16 mouse cellular contexts compared by ENCODE assay signal in the genomic region with DNA sequence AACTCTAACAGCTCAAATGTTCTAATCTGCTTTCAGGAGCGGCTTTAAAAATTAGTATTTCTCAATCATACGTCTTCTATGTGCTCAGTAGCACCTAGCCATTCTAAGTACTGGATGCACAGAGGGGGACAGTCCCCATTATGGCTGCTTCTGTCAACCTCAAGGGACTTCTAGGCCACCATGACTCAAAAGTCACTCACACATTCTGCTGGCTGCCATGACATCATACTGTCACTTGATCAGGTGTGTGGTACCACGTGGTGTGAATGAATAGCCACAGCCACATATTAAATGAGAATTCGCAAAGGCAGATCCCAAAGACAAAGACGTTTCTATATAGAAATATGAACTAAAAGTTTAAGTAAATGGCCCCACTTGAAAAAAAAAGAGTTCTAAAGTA.
DNase-seq lines count a peak whose midpoint lies in the region; ATAC-seq and TF ChIP-seq lines count a peak whose summit lies in the region.
"Had no signal": no experiment of that assay in that cellular context is flagged by ENCODE, and none has a peak within 500 bp of the region (broad histone marks: within the 10 kb centered on the region; RNA-seq: fewer than 3 reads in every experiment).

No protein-coding gene starts in this region.

- peak; percentile 60 for DNase-seq in lung, postnatal 0 days (ENCODE audit: low spot score)
- no peak for DNase-seq in lung, postnatal 4 days
- peak; percentile 63 for DNase-seq in T-cell, adult 2 months (ENCODE audit: low spot score)
- DNase-seq in heart, adult 11 months: no peak
- DNase-seq in layer of hippocampus, adult 18-20 months (ENCODE audit: low spot score in 2 of 2): no peak
- DNase-seq: adrenal gland, postnatal 36 days; cerebellum, adult 18-20 months; heart, postnatal 10 days; lung, embryonic 14.5 days; thymus, adult 2 months had no signal

- no peaks in the 10 kb centered on the region for H3K9me3 ChIP-seq in lung, postnatal 0 days (ENCODE audit: low read length)
- H3K9me3 ChIP-seq in hindbrain, embryonic 16.5 days (ENCODE audit: control insufficient read depth, low read length): no peaks in the 10 kb centered on the region
- H3K9me3 ChIP-seq: forebrain, embryonic 10.5 days; neural tube, embryonic 13.5 days had no signal

- no peaks in the 10 kb centered on the region for H3K36me3 ChIP-seq in lung, postnatal 0 days (ENCODE audit: insufficient read depth, low read length)
- H3K36me3 ChIP-seq in hindbrain, embryonic 16.5 days (ENCODE audit: control insufficient read depth, insufficient read depth, low read length): no peaks in the 10 kb centered on the region
- H3K36me3 ChIP-seq: forebrain, embryonic 10.5 days; neural tube, embryonic 13.5 days had no signal

- H3K4me2 ChIP-seq in lung, postnatal 0 days (replicated peaks; ENCODE audit: low read depth, low read length): no peak overlapping the region
- no peak overlapping the region for H3K4me2 ChIP-seq in hindbrain, embryonic 16.5 days (ENCODE audit: low read length)
- H3K4me2 ChIP-seq: heart, embryonic 11.5 days; liver, embryonic 11.5 days; neural tube, embryonic 13.5 days had no signal

- peak; percentile 18; the same call in 1 of the 2 replicates for ATAC-seq in lung, postnatal 0 days
- 0 out of 2 replicates have a peak, but pooled peaks have one; percentile 27 for ATAC-seq in megakaryocyte, adult 5-6 weeks (ENCODE audit: poor library complexity, severe bottlenecking)
- no peak for ATAC-seq in hindbrain, embryonic 16.5 days

- no peak overlapping the region for H3K9ac ChIP-seq in lung, postnatal 0 days (replicated peaks; ENCODE audit: low read depth)
- no peak overlapping the region for H3K9ac ChIP-seq in hindbrain, embryonic 16.5 days (ENCODE audit: low read depth, low read length)
- H3K9ac ChIP-seq: lung, embryonic 14.5 days; neural tube, embryonic 13.5 days had no signal

- no peaks in the 10 kb centered on the region for H3K27me3 ChIP-seq in lung, postnatal 0 days (replicated peaks; ENCODE audit: insufficient read depth, low read length)
- H3K27me3 ChIP-seq in hindbrain, embryonic 16.5 days (replicated peaks; ENCODE audit: control insufficient read depth, insufficient read depth, low read length): no peaks in the 10 kb centered on the region
- H3K27me3 ChIP-seq: neural tube, embryonic 13.5 days had no signal

- TF ChIP-seq CTCF in lung, postnatal 0 days (IDR thresholded peaks at IDR 0.05): no peak

- H3K4me1 ChIP-seq in lung, postnatal 0 days (ENCODE audit: insufficient read depth, low read depth, low read length): 0 out of 2 replicates have a peak, but pooled peaks cover 2% of the 10 kb centered on the region
- H3K4me1 ChIP-seq in hindbrain, embryonic 16.5 days (ENCODE audit: control insufficient read depth, insufficient read depth, low read depth, low read length): no peaks in the 10 kb centered on the region

- no peak for TF ChIP-seq EP300 in lung, postnatal 0 days (IDR thresholded peaks at IDR 0.05)

- H3K27ac ChIP-seq in lung, postnatal 0 days (ENCODE audit: low read length): 0 out of 2 replicates have a peak overlapping the region, but pooled peaks have one; percentile 43
- no peak overlapping the region for H3K27ac ChIP-seq in hindbrain, embryonic 16.5 days (ENCODE audit: low read depth, low read length)
- H3K27ac ChIP-seq: neural tube, embryonic 13.5 days had no signal

- WGBS in lung, postnatal 0 days: 63% methylated on average over 5 of the region's 5 CpGs
- 94% methylated on average over 5 of the region's 5 CpGs for WGBS in hindbrain, embryonic 16.5 days

- H3K4me3 ChIP-seq in lung, postnatal 0 days (ENCODE audit: low read depth, low read length): no peak overlapping the region
- no peak overlapping the region for H3K4me3 ChIP-seq in hindbrain, embryonic 16.5 days (ENCODE audit: low read length)
- H3K4me3 ChIP-seq: forebrain, embryonic 10.5 days; neural tube, embryonic 13.5 days had no signal

Comparison
In these comparisons a context has a peak if more than half of its experiments do, and no peak if none do; other contexts are left out.
1. DNase-seq: peak in lung, postnatal 0 days (single experiment) and T-cell, adult 2 months (single experiment); none in lung, postnatal 4 days (0 of 2), heart, adult 11 months (single experiment) and layer of hippocampus, adult 18-20 months (0 of 2).